Mouse (Mus musculus) gastrocnemius, adult 18-20 months (tissue): Measurements from ENCODE around the gene Pitpnc1. TPM values are rescaled to one million over a fixed set of nuclear protein-coding genes. Genes with fewer than 3 reads are reported as not detected.

Source experiments
- DNase-seq: peaks from one replicate; pipeline ENCODE4 v3.0.0; 2021; ENCODE audit warnings: low spot score
- total RNA-seq, 2 experiments: library from RNA; stranded (reverse); gene quantifications; 2 replicates each; pipeline ENCODE4 v1.2.3; 2021

Gene Pitpnc1
- total RNA-seq, 2 experiments from 2014 or later = 73.8 to 93.7 TPM

- DNase-seq = no peak
Measured at GRCm38 (mm10) chr11:107287215-107288185, 183.0 kb downstream of the Pitpnc1 start.

- no peak for DNase-seq
Measured at GRCm38 (mm10) chr11:107285731-107286130, 184.8 kb downstream of the Pitpnc1 start.

- DNase-seq = no peak
Measured at GRCm38 (mm10) chr11:107283632-107284031, 186.9 kb downstream of the Pitpnc1 start.

GRCm38 (mm10) chr11:107282481-107282880 lies 188.0 kb downstream of the Pitpnc1 start:
- no peak for DNase-seq

GRCm38 (mm10) chr11:107279258-107279657 lies 191.2 kb downstream of the Pitpnc1 start:
- no peak for DNase-seq

GRCm38 (mm10) chr11:107276898-107277297 lies 193.6 kb downstream of the Pitpnc1 start:
- DNase-seq = peak; percentile 36

GRCm38 (mm10) chr11:107276337-107276736 lies 194.2 kb downstream of the Pitpnc1 start:
- DNase-seq = no peak

GRCm38 (mm10) chr11:107275902-107276301 lies 194.6 kb downstream of the Pitpnc1 start:
- DNase-seq = peak; percentile 66

GRCm38 (mm10) chr11:107274206-107274605 lies 196.3 kb downstream of the Pitpnc1 start:
- peak; percentile 28 for DNase-seq

GRCm38 (mm10) chr11:107272351-107272975 lies 198.0 kb downstream of the Pitpnc1 start:
- no peak for DNase-seq

- DNase-seq = no peak
Measured at GRCm38 (mm10) chr11:107270564-107270963, 199.9 kb downstream of the Pitpnc1 start.

GRCm38 (mm10) chr11:107267522-107267921 lies 203.0 kb downstream of the Pitpnc1 start:
- no peak for DNase-seq

GRCm38 (mm10) chr11:107265861-107266260 lies 204.6 kb downstream of the Pitpnc1 start:
- DNase-seq = no peak

- no peak for DNase-seq
Measured at GRCm38 (mm10) chr11:107264889-107265615, 205.4 kb downstream of the Pitpnc1 start.

GRCm38 (mm10) chr11:107263838-107264237 lies 206.7 kb downstream of the Pitpnc1 start:
- DNase-seq = no peak

GRCm38 (mm10) chr11:107259428-107259827 lies 211.1 kb downstream of the Pitpnc1 start:
- no peak for DNase-seq

- no peak for DNase-seq
Measured at GRCm38 (mm10) chr11:107255185-107255584, 215.3 kb downstream of the Pitpnc1 start.

- no peak for DNase-seq
Measured at GRCm38 (mm10) chr11:107254181-107254580, 216.3 kb downstream of the Pitpnc1 start.

GRCm38 (mm10) chr11:107252026-107252425 lies 218.5 kb downstream of the Pitpnc1 start:
- DNase-seq = no peak

GRCm38 (mm10) chr11:107251460-107251859 lies 219.0 kb downstream of the Pitpnc1 start:
- no peak for DNase-seq

- DNase-seq = peak; percentile 63
Measured at GRCm38 (mm10) chr11:107250882-107251281, 219.6 kb downstream of the Pitpnc1 start.

GRCm38 (mm10) chr11:107248753-107249152 lies 221.7 kb downstream of the Pitpnc1 start:
- peak; percentile 55 for DNase-seq
